Mouse (Mus musculus): ENCODE measurements at regions not wholly inside any gene's neighbourhood (a gene's known extent, or its start where the extent isn't known, plus 50 kb on each side); places are given as distances from the start of the nearest gene placed in this dataset.

- in situ Hi-C loops (cut with MseI, MboI) = no loop called here
Observed at GRCm38 (mm10) chr10:98765786-98766419, 148.3 kb upstream of the Atp2b1 start.

GRCm38 (mm10) chr10:98779783-98780182 is 134.4 kb upstream of the Atp2b1 start:
- in situ Hi-C loops (cut with MseI, MboI) = no loop called here

DNA sequence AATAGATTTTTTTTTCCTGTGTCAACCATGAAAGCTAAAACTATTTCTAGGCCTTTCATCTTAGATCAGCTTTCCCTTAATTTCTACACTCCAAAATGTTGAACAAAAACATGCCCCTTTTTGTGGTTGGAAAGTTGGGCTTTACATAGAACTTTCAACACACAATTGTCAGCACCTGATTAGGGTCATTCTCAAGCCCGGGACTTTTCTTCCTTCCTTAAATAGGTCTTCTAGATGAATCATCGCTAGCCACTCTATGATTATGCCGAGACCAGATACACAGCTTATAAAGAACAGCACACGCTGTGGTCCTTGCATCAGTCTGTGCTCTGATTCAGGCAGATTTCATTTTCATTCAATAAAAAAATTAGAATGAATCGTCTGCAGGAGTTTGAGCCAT is 133.3 kb upstream of the Atp2b1 start:
- in situ Hi-C loops (cut with MseI, MboI) = no loop called here

- in situ Hi-C loops (cut with MseI, MboI) = no loop called here
Observed at GRCm38 (mm10) chr10:98781888-98782351, 132.3 kb upstream of the Atp2b1 start.

- in situ Hi-C loops (cut with MseI, MboI) = no loop called here
Observed at GRCm38 (mm10) chr10:98785411-98785810, 128.8 kb upstream of the Atp2b1 start.

DNA sequence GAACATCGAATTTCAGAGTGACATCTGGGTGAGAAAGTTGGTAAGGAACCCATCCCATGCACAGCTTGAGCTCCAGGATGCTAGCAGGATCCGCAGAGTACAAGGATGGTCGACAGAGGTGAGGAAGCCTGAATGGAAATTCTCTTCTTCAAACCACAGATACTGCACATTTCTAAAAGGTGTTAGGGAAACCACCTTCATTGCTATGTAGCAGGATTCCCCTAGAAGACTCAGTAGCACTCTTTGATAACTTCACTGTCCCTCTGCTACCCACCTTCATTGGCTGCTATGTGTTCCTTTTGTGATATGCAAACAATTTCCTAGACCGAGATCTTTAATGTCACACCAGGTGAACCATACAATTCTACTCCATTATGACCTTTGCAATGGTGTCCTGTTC is 128.1 kb upstream of the Atp2b1 start:
- in situ Hi-C loops (cut with MseI, MboI) = no loop called here

GRCm38 (mm10) chr10:98789763-98790162 is 124.4 kb upstream of the Atp2b1 start:
- in situ Hi-C loops (cut with MseI, MboI) = no loop called here

DNA sequence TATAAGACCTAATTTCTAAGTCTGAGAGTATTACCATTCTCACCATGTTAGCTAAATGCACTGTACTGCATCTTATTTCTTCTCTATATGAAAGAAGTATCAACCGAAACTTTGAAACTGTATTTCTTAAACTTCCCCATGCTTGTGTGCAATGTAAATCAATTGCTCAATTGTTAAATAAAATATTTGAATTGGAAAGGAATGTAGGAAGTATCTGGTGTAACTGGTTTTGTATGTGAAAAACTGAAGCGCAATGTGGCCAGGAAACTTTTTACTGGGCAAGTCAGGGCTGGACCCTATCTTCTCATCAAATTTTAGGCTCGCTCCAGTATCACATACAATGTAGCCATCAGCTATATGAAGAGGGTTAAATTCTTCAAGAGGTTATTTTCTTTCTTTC is 123.8 kb upstream of the Atp2b1 start:
- in situ Hi-C loops (cut with MseI, MboI) = no loop called here

GRCm38 (mm10) chr10:98792019-98792741 is 122.0 kb upstream of the Atp2b1 start:
- in situ Hi-C loops (cut with MseI, MboI) = no loop called here

DNA sequence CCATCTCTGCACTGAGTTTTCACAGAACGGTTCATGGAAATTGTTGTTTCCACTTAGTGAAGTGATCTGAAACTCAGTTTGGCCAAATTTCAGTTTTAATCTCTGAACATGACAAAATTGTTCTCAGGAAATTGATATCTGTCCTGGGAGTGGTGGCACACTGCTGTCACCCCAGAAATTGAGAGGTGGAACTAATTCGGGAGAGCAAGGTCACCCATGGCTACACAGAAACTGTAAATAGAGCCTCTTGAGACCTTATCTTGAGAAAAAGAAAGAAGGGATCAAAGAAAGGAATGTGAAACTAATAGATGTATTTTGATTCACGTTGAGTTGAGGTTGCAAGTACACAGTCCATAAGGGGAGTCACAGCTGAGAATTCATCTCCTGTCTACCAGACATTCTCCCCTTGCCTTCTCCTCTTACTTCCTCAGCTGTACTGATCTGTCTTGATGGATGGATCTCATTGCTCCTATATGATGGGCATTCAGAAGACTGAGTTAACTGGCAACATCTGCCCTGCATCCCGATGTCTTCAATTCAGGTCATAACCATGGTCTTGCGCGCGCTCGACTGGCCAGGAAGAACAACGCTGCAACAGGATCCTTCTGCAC is 120.2 kb upstream of the Atp2b1 start:
- in situ Hi-C loops (cut with MseI, MboI) = no loop called here

- in situ Hi-C loops (cut with MseI, MboI) = no loop called here
Observed at GRCm38 (mm10) chr10:98796016-98796415, 118.2 kb upstream of the Atp2b1 start.

- in situ Hi-C loops (cut with MseI, MboI) = no loop called here
Observed at GRCm38 (mm10) chr10:98798634-98799415, 115.4 kb upstream of the Atp2b1 start.

DNA sequence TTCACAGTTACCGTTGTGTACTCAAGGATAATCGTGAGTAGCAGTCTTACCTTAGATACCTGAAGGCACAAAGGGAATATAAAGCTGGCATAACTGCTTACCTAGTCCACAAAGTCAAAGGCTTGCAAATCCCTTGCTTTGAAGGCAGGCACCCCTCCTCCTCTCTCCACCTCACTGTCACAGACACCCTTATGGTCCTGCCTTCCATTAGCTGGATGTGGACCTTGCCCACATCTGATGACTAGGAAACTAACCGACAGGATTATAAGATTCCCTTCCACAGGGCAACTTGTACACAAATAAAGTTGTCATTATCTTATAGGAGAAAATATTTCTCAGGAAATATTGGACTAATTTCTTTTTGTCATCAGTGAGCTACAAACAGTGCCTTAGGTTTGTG is 114.4 kb upstream of the Atp2b1 start:
- in situ Hi-C loops (cut with MseI, MboI) = no loop called here

DNA sequence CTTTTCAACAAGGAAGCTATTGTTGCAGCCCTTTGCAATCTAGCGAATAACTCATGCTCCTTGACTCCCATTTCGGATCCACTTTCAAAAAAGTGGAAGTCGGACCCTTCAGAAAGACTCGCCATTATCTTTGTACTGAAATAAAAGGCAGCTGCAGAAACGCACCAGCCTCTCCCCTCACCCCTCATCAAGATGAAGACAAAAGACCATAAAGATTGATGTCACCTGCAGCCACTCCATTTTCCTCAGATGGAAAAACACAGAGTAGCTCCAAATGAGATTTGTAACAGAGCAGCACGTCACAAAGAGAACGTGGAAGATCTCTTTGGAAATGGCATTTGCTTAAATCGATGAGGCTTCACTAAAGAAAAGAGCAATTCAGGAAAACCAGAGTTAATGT is 113.3 kb upstream of the Atp2b1 start:
- in situ Hi-C loops (cut with MseI, MboI) = no loop called here

DNA sequence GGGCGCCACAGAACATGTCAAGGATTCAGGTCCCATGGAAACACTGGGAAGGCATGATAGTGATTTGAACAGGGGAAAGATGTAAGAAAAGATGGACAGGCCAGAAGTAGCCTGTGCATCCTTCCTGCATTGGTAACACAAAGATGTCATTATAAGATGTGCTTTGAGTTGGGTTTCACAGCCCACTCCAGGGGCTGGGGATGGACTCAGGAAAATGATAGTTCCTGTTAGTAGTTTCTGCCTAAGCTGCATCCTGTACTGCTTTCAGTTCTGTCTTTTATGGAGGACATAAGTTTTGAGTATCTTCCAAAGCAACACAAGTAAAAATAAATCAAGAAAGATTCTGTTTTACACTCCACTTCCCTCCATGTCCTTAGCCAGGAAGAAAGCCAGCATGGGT is 109.2 kb upstream of the Atp2b1 start:
- in situ Hi-C loops (cut with MseI, MboI) = no loop called here

- in situ Hi-C loops (cut with MseI, MboI) = no loop called here
Observed at GRCm38 (mm10) chr10:98806798-98807535, 107.2 kb upstream of the Atp2b1 start.

DNA sequence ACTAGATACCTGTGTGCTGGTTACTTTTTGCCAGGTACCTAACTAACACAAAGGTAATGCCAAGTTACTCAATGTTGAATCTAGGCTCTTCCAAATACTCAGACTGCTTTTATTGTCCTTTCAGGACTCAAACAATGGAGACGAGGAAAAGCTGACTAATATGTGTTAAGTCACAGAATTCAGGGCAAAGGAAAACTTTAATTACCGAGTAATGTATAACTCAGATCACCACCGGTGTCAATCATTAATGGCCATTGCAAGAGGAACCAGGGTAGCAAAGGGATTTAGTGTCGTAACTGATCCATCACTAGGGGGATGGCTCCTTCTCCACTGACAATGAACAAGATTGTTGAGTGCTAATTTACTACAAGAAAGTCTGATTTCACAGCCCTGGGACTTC is 105.6 kb upstream of the Atp2b1 start:
- in situ Hi-C loops (cut with MseI, MboI) = no loop called here

DNA sequence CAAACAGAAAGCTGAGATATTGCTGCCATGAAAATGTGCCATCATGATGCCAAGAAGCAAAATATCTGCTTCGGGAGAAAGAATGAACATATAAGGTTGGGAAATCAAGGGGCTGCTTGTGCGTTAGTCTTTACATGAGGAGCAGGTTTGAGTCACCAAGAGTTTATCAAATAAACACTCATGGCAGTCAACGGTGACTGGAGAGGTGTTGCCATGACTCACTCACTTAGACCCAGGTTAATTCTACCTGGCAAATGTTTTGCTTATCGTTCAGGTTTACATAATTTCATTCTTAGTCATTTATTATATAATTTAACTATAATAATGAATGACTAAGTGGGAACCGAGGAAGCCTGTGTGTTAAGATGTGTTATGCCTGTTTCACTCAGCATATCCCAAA is 85.2 kb upstream of the Atp2b1 start:
- in situ Hi-C loops (cut with MseI, MboI) = no loop called here

GRCm38 (mm10) chr10:98831488-98831887 is 82.7 kb upstream of the Atp2b1 start:
- in situ Hi-C loops (cut with MseI, MboI) = no loop called here

DNA sequence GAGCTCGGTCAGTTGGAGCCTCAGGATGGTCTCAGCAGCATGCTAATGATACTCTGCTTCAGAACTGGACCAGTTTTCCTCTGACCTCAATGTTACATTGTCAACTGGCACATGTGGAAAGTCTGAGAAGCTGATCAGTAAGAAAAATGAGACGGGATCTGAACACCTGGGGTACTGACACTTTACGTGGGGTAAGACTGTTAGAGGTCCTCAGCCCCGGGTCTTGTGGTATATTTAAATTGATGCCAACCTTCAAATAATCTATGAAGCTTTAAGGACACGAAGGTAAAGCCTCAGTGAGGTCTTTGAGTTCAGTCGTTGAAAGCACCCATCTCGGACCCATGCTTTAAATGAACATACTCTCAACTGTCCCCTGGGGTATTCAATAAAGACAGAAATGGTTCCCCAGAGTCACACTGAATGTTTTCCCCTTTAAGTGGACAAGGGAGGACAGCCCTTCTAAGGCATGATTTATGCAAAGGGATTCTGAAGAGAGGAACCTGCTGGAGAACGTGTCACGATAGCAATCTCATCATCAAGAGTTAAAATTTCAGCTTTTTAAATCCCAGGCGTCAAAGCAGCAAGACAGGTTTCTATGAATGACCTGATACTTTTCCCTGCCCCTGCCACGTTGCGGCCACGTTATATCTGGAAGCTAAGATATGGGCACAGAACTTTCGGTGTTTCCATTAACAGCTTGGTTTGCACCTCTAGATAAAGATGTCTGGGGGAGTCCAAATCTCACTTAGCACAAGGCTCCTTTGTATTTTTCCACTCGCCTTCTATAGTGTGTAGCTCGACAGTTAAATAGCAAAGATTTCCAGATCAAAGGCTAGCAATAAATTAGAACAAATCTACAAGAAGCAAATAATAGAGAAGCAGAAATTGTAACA is 76.7 kb upstream of the Atp2b1 start:
- in situ Hi-C loops (cut with MseI, MboI) = no loop called here

Data from mouse trophoblast stem cell (cell line).